Mouse (Mus musculus): ENCODE measurements around the gene Zfp362. TPM values are rescaled to one million over a fixed set of nuclear protein-coding genes. Genes with fewer than 3 reads are reported as not detected.
A peak's percentile ranks its signal among the peaks of the same experiment; 100 is the strongest.

Gene Zfp362
- polyA plus RNA-seq, 1 experiment, result 8.2 TPM

DNA sequence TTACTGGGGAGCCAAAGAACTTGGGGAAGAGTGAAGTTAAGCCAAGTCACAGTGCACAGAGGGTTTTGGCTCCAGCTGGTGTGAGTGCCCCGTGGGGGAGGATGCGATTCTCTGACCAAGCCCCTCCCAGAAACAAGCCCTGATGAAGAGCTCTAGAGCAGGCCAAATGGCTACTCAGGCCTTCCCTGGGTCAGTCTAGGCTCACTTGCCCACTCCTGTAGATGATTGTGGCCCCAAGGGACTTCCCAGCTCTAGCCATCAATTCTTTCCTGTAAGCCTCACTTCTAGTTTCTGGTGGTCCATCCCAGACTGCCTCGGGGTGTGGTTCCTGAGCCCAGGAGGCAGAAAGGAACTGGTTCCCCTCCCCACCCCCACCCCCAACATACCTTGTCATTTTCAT, 50.8 kb downstream of the Zfp362 start, which contains the start of gene A3galt2:
Gene A3galt2, plus strand, starts transcription at position 301 of the 400 bp plus-strand sequence.
- H3K4me3 ChIP-seq (ENCODE audit: insufficient read depth, low read depth, low read length), result no peak within 1 kb of the TSS
- no peaks in the 10 kb centered on the region for H3K4me1 ChIP-seq (ENCODE audit: control insufficient read depth, insufficient read depth, insufficient read length, low read length)
- no peak within 1 kb of the TSS for H3K27ac ChIP-seq (replicated peaks; ENCODE audit: low read depth, low read length)

DNA sequence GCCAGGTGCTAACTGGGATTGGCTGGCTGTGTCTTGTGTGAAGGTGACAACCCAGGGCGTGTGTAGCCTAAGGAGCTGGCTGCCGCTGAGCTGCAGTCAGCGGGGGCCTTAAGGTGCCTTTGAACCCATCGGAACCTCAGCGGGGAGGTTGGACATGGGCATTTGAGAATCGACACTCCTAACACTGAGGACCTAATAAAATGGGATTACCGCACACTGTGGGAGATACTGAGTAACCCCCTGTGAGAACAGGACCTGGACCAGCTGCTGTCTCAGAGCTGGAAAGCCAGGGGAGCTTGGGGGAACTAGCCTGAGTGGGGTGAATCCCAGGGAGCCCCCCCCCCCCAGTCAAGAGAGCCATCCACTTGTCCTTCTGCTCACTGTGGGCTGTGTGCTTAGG, 52.3 kb downstream of the Zfp362 start:
- Histone ChIP-seq H3K4me1 (ENCODE audit: control insufficient read depth, insufficient read depth, insufficient read length, low read length) (no peaks in the 10 kb centered on the region; the same call in 1 of the 2 replicates), H3K4me3 (ENCODE audit: insufficient read depth, low read depth, low read length) (no peak overlapping the region), H3K27ac (replicated peaks; ENCODE audit: low read depth, low read length) (no peak overlapping the region)

DNA sequence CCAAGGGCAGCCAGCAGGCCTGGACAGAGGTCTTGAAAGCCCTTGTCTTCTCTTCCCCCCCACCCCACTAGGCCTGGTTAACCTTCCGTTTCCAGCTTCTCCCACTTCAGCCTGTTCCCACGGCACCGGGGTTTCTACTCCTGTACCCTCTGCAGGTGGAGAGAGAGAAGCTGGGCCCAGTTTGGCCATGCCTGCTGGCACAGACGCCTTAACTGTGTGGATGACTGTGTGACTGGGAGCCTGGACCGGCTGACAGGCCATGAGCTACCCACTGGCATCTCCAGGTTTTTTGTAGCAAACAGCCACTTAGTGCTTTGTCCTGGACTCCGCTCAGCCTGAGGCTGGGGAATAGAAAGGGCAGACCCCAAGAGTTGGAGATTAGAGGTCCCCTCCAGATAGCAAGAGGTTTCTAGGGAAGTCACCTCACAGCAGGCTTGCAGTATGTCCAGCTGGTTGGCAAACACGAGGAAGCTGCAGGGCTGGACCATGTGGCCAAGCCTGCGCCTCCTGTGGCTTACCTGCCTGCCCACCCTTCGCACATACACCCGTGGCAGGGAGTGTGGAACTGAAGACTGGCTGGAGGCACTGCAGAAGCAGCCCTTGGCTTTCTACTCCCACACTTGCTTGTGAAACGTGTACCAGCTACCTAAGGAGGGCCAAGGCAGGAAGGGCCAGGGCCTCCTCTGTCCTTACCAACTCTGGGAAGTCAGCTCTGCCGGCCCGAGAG, 53.7 kb downstream of the Zfp362 start:
- no peaks in the 10 kb centered on the region; the same call in 1 of the 2 replicates for H3K4me1 ChIP-seq (ENCODE audit: control insufficient read depth, insufficient read depth, insufficient read length, low read length)
- no peak overlapping the region for H3K27ac ChIP-seq (replicated peaks; ENCODE audit: low read depth, low read length)
- H3K4me3 ChIP-seq (ENCODE audit: insufficient read depth, low read depth, low read length), result no peak overlapping the region

DNA sequence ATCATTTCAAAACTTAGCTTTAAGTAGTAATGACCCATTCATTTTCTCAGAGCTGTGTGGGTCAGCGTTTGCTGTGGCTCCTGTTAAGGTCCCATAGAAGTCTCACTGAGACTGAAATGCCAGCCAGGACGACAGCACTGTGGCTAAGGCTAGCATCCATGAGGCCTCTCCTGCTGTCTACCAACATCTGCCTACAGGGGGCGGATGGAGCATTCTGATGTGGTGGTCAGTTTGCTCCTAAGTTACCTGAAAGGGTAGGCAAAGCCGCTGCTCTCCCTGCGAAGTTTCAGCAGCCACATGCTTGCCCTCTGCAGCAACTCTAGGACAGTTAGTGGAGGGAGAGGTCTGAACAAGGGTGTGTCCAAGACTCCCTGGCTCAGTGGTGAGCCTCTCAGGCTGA, 54.8 kb downstream of the Zfp362 start:
- Histone ChIP-seq H3K27ac (replicated peaks; ENCODE audit: low read depth, low read length) (no peak overlapping the region), H3K4me1 (ENCODE audit: control insufficient read depth, insufficient read depth, insufficient read length, low read length) (no peaks in the 10 kb centered on the region; the same call in 1 of the 2 replicates), H3K4me3 (ENCODE audit: insufficient read depth, low read depth, low read length) (no peak overlapping the region)

DNA sequence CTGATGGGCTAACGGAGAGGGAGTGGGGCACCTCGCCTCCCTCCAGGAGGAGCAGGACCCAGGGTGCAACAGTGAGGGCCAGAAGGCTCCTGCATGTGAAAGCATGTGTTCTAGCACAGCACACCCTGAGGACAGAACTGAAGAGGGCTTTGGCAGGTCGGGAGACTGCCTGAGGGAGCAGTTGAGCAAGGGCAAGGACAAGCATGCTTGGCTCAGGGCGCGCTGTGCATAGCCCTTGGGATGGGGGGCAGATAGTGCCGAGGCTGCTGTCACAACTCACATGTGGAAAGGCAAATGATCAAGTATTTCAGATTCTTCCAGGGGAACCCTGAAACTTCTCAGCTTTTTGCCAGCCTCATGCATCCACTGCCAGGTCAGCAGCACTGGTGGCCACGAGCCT, 57.5 kb downstream of the Zfp362 start:
- Histone ChIP-seq H3K4me1 (ENCODE audit: control insufficient read depth, insufficient read depth, insufficient read length, low read length) (peaks cover 7% of the 10 kb centered on the region), H3K4me3 (ENCODE audit: insufficient read depth, low read depth, low read length) (no peak overlapping the region), H3K27ac (replicated peaks; ENCODE audit: low read depth, low read length) (no peak overlapping the region)

DNA sequence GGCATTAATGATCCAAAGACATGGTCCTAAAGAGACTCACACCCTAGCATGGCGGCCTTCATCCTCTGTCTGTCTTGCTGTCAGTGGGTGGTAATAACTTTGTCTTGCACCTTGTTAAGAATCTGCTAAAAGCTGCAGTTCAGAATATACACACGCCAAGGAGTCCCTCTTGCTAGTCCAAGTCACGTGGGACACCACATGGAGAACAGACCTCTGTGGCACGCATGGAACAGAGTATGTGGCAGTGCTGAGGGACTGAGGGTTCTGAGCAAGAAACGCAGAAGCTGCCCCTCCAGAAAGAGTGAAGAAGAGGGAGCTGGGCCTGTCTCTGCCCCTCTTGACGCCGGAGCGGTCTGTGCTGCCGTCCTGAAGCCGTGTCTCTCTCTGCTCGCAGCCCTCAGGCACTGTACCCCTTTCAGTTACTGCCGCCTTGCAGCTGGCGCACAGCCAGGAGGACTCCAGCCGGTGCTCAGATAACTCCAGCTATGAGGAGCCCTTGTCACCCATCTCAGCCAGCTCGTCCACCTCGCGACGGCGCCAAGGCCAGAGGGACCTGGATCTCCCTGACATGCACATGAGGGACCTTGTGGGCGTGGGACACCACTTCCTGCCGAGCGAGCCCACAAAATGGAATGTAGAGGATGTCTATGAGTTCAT, 58.1 kb downstream of the Zfp362 start:
- no peak overlapping the region for H3K27ac ChIP-seq (replicated peaks; ENCODE audit: low read depth, low read length)
- peaks cover 11% of the 10 kb centered on the region for H3K4me1 ChIP-seq (ENCODE audit: control insufficient read depth, insufficient read depth, insufficient read length, low read length)
- H3K4me3 ChIP-seq (ENCODE audit: insufficient read depth, low read depth, low read length), result no peak overlapping the region

DNA sequence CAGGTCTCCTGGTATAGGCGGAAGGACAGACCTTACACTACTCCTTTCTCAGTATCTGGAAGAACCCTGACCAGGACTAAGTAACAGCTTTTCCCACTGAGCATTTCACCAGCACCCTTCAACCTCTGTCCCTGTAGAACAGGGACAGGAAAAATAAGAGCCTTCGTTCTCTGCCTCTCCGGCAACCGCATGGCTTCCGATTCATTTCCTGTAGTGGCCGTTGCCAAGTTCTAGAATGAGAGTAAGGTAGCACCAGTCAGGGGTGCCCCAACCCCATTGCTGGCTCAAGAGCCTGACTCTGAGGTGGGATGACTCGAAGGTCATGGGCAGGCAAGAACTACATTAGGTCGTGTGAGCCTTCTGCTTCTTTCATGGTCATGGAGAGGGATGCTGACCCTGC, 60.7 kb downstream of the Zfp362 start:
- H3K4me3 ChIP-seq (ENCODE audit: insufficient read depth, low read depth, low read length), result no peak overlapping the region
- H3K27ac ChIP-seq (replicated peaks; ENCODE audit: low read depth, low read length), result no peak overlapping the region
- peaks cover 15% of the 10 kb centered on the region for H3K4me1 ChIP-seq (ENCODE audit: control insufficient read depth, insufficient read depth, insufficient read length, low read length)

DNA sequence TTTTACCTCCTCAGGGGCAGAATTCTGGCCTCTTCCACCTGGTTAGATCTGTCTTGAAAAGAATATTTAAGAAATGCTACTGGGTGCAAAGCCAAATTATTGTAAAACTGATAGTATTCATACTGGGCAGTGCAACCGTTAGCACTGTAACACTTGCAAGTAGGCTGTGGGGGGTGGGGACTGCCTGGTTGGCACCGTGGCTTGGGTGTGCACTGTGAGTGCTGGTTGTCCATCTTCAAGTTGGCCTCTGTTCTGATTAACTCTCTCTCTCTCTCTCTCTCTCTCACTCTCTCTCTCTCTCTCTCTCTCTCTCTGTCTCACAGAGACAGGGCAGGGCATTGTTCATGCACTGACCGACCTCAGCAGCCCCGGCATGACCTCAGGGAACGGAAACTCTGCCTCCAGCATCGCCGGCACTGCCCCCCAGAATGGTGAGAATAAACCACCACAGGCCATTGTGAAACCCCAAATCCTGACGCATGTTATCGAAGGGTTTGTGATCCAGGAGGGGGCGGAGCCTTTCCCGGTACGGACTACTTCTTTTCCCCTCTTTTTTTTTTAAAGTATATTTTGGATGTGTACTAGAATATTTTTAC, 62.7 kb downstream of the Zfp362 start:
- Histone ChIP-seq H3K4me1 (ENCODE audit: control insufficient read depth, insufficient read depth, insufficient read length, low read length) (peaks cover 15% of the 10 kb centered on the region), H3K27ac (replicated peaks; ENCODE audit: low read depth, low read length) (no peak overlapping the region)

DNA sequence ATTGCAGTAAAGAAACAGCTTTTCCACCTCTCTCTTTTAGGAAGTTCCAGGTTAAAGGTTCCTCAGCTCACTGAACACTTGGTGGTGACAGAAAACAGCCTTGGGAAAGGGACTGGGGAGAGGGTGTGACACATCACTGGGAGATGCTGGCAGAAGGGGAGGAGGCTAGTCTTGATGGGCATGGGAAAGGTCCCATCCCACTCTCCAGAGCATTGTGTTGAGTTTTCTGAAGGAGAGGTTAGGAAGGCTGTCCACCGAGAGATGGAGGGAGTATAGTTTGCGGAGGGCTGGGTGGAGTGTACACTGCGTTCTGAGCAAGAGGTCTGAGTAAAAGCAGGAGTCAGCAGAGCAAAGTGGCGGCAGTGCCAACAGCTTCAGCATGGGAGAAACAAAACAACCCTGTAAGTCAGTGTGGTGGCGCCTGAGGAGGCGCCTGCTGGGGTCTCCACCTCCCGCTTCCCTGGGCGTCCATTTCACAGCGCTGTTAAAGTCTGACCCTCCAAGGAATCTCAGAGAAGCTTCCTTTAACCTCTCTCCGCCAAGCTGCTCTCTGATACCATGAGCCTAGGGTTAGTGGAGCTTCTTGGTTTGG, 63.4 kb downstream of the Zfp362 start:
- Histone ChIP-seq H3K4me3 (ENCODE audit: insufficient read depth, low read depth, low read length) (no peak overlapping the region), H3K4me1 (ENCODE audit: control insufficient read depth, insufficient read depth, insufficient read length, low read length) (peaks cover 15% of the 10 kb centered on the region), H3K27ac (replicated peaks; ENCODE audit: low read depth, low read length) (no peak overlapping the region)

More for the DNA sequence above, 62.7 kb downstream of the Zfp362 start:
- H3K4me3 ChIP-seq (ENCODE audit: insufficient read depth, low read depth, low read length), result no peak overlapping the region

DNA sequence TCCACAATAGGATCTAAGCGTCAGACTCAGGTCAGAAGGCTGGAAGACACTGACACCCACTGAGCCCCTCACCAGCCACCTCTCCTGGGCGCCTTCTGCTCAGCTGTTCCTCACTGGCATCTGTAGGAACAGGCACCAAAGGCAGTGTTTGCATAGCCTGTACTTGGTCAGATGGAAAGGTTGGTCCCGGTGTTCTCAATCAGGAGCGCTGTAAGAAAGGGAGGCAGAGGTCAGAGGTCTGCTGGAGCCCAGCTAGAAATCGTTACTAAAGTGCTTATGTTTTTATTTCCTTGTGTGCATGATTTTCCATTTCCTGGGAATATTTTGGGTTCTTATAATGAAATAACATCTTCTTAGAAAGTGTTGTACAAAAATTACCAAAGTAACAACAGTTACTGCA, 63.9 kb downstream of the Zfp362 start:
- Histone ChIP-seq H3K4me1 (ENCODE audit: control insufficient read depth, insufficient read depth, insufficient read length, low read length) (peaks cover 18% of the 10 kb centered on the region), H3K27ac (replicated peaks; ENCODE audit: low read depth, low read length) (no peak overlapping the region), H3K4me3 (ENCODE audit: insufficient read depth, low read depth, low read length) (no peak overlapping the region)

DNA sequence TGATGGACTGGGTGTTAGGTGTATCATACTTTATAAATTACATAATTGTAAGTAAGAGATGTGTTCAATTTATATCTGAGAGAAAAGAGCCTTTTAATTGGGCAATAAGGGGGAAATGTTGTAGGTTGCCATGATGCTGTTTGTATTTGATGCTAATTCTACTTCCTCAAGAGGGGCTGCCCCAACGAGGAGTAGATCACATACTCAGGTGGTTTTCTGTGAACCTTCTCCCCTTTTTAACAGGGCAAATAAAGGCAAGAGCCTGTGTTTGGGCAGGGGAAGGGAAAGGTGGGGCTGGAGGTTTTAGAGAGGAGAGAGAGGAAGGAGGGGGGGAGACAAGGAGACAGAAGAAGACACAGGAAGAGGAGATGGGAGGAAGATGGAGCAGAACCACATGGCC, 65.0 kb downstream of the Zfp362 start:
- H3K4me3 ChIP-seq (ENCODE audit: insufficient read depth, low read depth, low read length), result no peak overlapping the region
- peaks cover 21% of the 10 kb centered on the region for H3K4me1 ChIP-seq (ENCODE audit: control insufficient read depth, insufficient read depth, insufficient read length, low read length)
- H3K27ac ChIP-seq (replicated peaks; ENCODE audit: low read depth, low read length), result no peak overlapping the region

DNA sequence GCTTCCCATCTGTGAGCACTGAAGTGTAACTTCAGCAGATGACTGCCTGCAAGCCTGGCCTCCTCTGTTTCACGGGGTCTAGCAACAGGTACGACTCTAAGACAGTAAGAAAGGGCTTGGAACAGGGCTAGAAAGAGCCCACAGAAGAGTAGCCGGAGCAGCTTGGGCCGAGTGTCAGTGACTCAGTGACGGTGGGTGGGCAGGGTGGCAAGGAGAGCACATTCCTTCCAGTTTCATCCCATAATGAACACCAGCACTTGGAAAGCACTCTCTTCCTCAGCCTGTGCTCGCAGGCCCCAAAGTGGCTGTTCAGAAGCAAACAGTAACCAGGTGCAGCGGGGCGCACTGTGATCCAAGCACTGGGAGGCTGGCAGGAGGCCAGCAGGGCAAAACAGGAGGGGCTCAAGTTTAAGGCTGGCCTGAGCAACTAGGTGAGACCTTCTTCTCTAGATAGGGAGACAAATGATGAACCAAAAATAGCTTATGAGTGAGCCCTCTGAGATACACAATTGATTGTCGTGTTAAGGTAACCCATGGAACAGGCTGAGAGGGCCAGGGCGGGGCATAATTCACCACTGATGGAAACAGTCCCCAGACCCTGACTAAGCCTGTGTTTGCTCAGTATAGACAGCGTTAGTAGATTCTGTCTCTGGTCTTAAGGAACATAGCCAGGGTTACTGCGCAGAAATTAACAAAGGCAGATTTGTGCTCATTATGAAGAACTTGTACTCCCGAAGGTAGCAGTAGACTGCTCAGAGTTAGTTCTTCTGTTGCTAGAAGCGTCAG, 67.8 kb downstream of the Zfp362 start:
- Histone ChIP-seq H3K4me3 (ENCODE audit: insufficient read depth, low read depth, low read length) (no peak overlapping the region), H3K4me1 (ENCODE audit: control insufficient read depth, insufficient read depth, insufficient read length, low read length) (peaks cover 38% of the 10 kb centered on the region), H3K27ac (replicated peaks; ENCODE audit: low read depth, low read length) (no peak overlapping the region)

DNA sequence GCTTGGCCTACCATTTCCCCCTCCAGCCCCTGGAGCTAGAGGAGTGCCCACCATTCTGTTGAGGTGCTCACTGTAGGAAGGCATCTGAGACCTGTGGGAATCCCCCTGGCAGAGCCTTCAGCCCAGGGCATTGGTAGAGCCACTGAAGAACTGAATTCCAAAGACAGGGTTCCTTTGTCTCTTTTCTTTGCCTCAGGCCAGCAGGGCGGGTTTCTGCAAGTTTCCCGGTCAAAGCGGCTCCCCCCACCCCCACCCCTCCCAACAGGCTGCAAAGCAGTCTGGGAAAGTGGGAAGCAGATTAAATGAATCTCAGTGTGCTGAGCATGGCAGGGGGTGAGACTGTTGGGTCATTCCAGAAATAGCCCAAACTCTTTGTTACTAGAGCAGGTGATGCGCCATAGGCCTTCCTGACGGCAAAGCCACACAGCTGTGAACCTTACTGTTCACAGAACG, 68.7 kb downstream of the Zfp362 start:
- Histone ChIP-seq H3K4me3 (ENCODE audit: insufficient read depth, low read depth, low read length) (no peak overlapping the region), H3K27ac (replicated peaks; ENCODE audit: low read depth, low read length) (no peak overlapping the region), H3K4me1 (ENCODE audit: control insufficient read depth, insufficient read depth, insufficient read length, low read length) (peaks cover 37% of the 10 kb centered on the region)

DNA sequence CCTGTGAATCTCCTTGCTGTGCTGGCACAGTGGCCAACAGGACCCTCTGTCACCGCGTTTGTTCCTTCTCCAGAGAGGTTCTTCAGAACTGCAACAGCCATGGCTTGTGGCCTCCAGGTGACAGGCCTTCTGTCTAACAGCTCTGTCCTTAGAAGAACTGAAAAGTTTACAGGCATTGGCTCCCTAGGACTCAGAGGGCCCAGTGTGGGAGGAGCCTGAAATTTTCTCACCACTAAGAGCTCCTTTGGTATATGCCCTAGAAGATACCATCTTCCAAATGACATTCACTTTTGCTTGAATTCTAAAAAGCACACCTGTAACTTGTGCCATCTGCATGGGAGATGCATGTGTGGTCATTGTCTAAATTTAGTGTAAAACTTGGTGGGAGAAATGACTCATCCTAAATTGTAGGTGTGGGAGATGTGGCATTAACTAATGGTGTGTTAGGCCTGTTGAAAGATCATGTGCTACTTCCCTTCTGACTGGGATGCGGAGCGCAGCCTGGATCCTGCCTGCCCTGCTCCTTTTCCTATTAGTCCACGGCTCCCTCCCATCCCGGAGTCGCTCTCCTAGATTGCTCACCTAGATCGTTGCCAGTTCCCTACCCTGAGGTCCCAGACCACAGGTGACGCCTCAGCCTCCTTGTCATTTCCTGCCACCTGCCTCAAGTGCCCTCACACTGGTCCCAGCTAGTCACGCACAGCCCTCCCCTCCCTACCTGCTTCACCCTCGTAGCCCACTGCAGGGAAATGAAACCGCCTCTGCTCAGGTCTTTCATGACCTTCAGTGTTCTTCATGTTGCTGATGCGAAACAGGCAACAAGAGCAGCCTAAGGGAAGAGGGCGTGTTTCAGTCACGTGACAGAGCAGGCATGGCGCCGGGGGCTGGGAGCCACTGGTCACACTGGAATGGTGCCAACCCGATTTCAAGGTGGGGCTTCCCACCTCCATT, 70.8 kb downstream of the Zfp362 start:
- Histone ChIP-seq H3K4me1 (ENCODE audit: control insufficient read depth, insufficient read depth, insufficient read length, low read length) (peaks cover 39% of the 10 kb centered on the region), H3K4me3 (ENCODE audit: insufficient read depth, low read depth, low read length) (no peak overlapping the region), H3K27ac (replicated peaks; ENCODE audit: low read depth, low read length) (peak overlapping the region; percentile 15; the same call in 1 of the 2 replicates)
